Comparison of ENCODE assay signal across 32 mouse cellular contexts in the genomic region with DNA sequence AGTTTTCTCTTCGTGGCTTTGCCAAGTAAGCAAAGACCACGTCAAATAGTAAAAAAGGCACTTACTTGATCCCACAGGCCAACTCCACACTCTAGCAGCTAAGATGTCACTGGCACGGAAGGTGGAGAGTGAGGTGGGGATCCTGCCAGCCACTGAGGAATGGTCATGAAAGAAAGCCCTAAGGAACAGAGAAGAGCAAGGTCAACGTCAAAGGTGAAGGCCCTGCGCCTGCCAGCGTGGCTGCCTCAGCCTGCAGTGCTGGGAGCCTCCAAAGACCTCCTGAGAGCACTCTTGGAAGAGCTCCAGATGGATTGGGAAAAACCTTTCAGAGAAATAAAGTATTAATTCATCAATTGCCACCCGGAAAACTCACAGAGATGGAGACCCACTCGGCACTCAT. TPM values are rescaled to one million over a fixed set of nuclear protein-coding genes. Genes with fewer than 3 reads are reported as not detected.
"Had no signal": no experiment of that assay in that cellular context is flagged by ENCODE, and none has a peak within 500 bp of the region (broad histone marks: within the 10 kb centered on the region; RNA-seq: fewer than 3 reads in every experiment).

No protein-coding gene starts in this region.

- DNase-seq: kidney, postnatal 14 days; layer of hippocampus, adult 9-11 months; layer of hippocampus, postnatal 36 days; liver, embryonic 13.5 days; lung, adult 2 months; lung, postnatal 14 days; lung, postnatal 4 days; midbrain, embryonic 14.5 days; right cerebral cortex, adult 18-20 months; right cerebral cortex, postnatal 14 days; thymus, adult 18-20 months; thymus, postnatal 36 days had no signal

RNA-seq across cellular contexts. Expression of a gene that starts 15.3 kb away (rescaled TPM):
- total RNA-seq: layer of hippocampus, adult 2 months; layer of hippocampus, postnatal 36 days; left cerebral cortex, adult 2 months; left cerebral cortex, postnatal 10 days; left cerebral cortex, postnatal 36 days; liver, adult 2 months; megakaryocyte progenitor cell, adult 5-6 weeks; megakaryocyte-erythroid progenitor cell, adult 5-6 weeks; midbrain, postnatal 0 days had no signal
- polyA plus RNA-seq: kidney, embryonic 16.5 days; large intestine, adult 2 months; limb, embryonic 11.5 days; limb, embryonic 14.5 days; liver, adult 2 months; liver, embryonic 13.5 days; liver, embryonic 16.5 days; lung, adult 2 months; lung, embryonic 16.5 days; midbrain, embryonic 11.5 days; midbrain, embryonic 14.5 days; midbrain, postnatal 0 days; neural tube, embryonic 11.5 days; neural tube, embryonic 14.5 days; spleen, adult 2 months; stomach, embryonic 16.5 days; testis, adult 2 months had no signal
